Mouse (Mus musculus) olfactory bulb, adult 2 months (tissue): ENCODE data around the gene Fam19a2.

Source experiments
- CTCF ChIP-seq: fragments of 200-500 bp; IDR thresholded peaks from 2 replicates; pipeline ENCODE4 v1.5.1; 2012; ENCODE audit warnings: low read depth, mild to moderate bottlenecking, low read length, moderate library complexity; ENCODE audit not compliant: insufficient read depth
- POLR2A ChIP-seq: fragments of 200-500 bp; IDR thresholded peaks from 2 replicates; pipeline ENCODE4 v1.6.1; 2012; ENCODE audit warnings: mild to moderate bottlenecking, low read depth, low read length, moderate library complexity; ENCODE audit not compliant: insufficient read depth

GRCm38 (mm10) chr10:123636655-123637054, 372.9 kb downstream of the Fam19a2 start:
- no peak for TF ChIP-seq CTCF
- TF ChIP-seq POLR2A: no peak
